Mouse (Mus musculus) kidney, adult 8-10 months (tissue): ENCODE results near the gene Pick1.
"Not testable (repeated sequence)": the region's sequence is repeated elsewhere in the genome, so short reads cannot be mapped to it uniquely, and the experiment has no call there.

Experiments used
- DNase-seq, 2 experiments: peaks; one replicate each; pipeline ENCODE4 v3.0.0; 2022

Gene Pick1

DNA sequence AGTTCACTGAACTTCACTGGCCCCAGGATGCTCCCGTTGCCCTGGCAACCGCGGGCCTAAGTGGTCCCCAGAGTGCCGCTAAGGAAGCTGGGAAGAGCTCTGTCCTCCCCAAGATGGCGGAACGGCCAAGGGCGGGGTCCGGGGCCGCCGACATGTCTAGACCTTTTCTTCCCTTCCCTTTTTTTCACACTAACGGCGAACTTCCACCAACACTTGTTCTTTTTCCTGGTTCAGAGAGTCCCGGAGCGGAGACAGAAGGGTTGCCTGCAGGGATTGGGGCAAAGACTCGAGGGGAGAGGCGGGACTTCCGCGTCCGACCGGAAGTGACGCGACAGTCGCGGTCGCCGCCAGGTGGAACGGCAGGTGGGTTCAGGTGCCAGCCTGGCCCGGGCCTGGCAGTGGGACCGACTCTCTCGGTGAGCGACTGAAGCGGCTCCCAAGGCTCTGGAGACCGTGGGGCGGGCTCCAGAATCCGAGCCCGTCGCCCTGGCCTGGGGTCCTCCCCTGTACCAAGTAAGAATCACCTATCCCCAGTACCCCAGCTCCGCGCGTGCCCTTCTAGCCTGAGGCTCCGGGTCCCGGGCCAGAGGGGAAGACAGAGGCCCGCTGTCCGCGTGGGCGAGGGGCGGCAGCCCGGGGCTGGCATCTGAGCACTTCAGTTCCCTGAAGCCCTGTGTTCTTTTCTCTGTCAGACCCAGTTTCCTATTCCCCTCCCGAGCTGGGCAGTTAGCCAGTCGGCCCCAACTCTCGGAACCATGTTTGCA, at the start of gene Pick1, which contains the start of gene Gm49486:
Gene Pick1 (plus strand): TSS at position 116 of the 764 bp plus-strand sequence.
Gene Gm49486 (plus strand): TSS at position 334 of the 764 bp plus-strand sequence.
- peak; percentile 89 to 92 for DNase-seq

DNA sequence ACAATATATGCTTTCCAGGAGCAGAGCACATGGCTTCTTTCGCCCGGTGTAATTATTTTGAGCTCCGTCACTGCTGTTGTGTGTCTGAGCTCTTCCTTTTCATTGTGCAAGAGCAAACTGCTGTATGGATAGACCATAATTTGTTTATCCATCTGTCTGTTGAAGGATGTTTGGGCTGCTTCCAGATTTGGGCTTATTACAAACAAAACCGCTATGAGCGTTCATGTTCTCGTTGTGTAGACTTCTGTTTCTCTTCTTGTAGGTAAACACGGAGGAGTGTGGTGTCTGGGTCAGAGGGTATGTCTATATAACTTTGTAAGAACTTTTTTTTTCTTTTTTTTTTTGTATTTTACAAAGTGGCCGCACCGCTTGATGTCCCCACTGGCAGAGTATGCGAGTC, 43.8 kb upstream of the Pick1 start:
- no peak for DNase-seq

DNA sequence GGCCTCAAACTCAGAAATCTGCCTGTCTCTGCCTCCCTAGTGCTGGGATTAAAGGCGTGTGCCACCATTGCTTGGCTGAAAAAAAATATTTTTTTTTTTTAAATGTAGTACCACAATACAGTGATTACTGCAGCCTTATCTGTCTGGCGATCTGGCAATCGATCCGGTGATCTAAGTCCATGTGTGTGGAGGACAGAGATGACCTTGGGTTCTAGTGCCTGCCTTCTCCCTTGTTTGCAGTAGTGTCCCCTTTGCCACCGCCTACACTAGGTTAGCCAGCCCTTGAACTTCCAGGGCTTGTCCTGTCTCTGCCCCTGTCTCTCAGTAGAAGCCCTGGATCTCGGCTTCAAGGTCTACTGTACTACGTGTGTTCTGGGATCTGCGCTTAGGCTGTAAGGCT, 41.2 kb upstream of the Pick1 start:
- DNase-seq: no peak

DNA sequence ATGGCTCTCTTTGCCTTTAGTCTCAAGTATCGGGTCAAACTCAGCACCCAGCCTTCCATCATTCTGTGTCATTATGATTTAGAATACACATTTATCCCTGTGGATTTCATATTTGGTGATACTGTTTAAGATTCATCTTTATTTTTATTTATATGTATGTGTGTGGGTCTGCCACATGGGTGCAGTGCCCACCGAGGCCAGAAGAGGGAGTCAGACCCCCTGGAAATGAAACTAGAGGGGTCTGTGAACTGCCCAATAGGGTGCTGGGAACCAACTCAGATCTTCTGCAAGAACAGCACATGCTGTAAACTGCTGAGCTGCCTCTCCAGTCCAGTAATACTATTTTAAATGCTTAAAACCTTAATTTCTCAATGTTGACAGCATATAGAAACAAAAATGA, 37.5 kb upstream of the Pick1 start:
- no peak for DNase-seq

DNA sequence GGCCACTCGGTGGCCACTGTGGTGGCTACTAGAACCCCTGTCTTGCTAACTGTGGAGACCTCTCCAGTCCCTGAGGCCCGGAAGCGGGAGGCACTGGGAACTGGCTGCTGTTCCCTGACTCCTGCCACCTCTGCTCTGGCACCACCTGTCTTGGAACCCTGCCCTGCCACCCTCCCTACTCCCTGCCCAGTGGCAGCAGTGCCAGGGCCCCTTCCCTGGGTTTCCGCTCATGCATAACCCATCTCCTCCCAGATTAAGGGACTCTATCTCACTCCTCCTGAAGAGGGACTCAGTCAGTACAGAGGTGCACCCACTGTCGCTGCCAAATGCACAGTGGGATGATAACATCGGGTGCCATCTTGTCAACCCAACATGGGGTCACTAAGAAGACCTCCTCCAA, 36.5 kb upstream of the Pick1 start:
- DNase-seq: no peak

DNA sequence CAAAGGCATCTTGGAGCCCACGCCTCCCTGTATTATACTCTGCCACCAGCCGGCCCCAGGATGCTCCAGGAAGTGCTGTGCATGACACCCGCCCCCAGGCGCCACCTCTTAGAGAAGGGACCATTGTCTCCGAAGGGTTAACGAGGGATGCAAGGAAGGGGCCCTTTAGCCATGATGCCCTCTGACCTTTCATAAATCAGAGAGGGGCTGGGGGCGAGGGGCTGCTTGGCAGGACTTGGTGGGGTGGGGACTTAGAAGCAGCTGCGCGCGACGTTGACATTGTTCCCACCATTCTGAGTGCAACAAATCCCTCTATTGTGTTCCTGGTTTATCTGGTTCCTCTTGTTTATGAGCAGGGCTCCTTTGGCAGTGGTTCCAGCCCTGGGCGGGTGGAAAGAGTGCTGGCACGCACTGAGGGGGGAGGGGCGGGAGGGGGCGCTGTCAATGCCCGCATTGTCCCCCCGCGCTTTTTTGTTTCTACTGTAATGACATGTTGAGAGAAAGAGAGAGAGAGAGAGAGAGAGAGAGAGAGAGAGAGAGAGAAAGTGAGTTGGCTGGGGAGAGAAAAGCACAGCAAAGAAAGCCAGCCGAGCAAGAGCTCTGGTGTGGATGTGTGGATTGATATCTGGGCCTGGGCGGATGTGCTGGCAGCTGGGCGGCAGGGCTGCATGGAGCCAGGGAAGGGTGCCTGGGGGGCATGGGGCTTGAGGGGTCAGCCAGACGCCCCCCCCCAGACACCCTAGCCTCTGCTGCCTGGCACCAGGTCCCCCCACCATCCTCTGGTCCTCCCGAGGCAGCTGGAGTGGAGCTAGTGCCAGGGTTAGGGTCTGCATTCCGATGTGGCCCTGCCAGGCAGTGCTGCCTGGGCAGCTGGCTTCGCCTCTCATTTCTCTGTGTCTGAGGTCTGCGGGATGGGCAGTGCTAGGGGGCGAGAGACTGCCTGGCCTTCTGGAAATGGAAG, 35.8 kb upstream of the Pick1 start:
- DNase-seq: no peak

GRCm38 (mm10) chr15:79194048-79194447, 34.9 kb upstream of the Pick1 start:
- no peak for DNase-seq

DNA sequence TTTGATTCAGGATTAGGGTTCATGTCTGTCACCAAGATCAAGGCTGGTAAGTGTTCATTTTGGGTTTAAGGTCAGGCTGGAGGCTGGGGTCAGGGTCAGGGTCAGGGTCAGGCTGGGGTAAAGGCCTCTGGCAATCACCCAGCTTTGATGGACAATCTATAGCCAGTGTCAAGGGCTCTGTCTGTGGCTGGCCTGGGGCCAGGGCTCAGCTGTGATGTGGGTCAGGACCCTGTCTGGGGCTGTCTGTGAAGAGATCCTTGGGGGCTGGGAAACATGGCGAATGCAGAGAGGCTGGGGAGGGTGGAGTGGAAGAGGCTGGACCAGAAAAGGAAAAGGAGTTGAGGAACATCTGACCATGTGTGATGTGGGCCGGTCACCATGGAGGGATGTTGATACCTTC, 34.0 kb upstream of the Pick1 start:
- no peak for DNase-seq

GRCm38 (mm10) chr15:79195492-79195891, 33.5 kb upstream of the Pick1 start:
- peak; percentile 12 to 28 for DNase-seq

DNA sequence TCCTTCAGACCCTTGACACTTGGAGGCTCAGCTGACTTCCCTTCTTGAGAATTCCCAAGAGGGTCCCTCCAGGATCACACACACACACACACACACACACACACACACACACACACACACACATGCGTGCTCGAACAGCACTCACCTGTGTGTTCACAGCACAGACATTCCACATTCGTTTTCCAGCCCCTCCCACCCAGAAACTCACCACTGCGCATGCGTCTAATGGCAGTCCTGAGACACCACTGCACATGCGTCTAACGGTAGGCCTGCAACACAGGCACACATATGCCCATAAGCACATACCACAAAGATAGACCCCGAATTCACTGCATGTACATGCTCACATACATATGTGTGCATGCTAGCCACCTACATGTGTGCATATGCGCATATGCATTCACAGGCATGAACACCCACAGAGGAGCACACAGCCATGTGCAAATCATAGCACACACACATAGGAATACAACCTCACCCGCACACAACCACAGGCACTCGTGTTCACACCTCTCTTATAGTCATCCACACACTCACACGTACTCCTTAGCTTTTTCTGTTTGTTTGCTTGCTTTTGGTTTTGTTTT, 29.5 kb upstream of the Pick1 start:
- DNase-seq: no peak

- no peak for DNase-seq
Observed at GRCm38 (mm10) chr15:79201491-79202150, 27.4 kb upstream of the Pick1 start.

- no peak for DNase-seq
Observed at GRCm38 (mm10) chr15:79202575-79202974, 26.4 kb upstream of the Pick1 start.

GRCm38 (mm10) chr15:79208211-79208610, 20.8 kb upstream of the Pick1 start:
- DNase-seq: no peak

DNA sequence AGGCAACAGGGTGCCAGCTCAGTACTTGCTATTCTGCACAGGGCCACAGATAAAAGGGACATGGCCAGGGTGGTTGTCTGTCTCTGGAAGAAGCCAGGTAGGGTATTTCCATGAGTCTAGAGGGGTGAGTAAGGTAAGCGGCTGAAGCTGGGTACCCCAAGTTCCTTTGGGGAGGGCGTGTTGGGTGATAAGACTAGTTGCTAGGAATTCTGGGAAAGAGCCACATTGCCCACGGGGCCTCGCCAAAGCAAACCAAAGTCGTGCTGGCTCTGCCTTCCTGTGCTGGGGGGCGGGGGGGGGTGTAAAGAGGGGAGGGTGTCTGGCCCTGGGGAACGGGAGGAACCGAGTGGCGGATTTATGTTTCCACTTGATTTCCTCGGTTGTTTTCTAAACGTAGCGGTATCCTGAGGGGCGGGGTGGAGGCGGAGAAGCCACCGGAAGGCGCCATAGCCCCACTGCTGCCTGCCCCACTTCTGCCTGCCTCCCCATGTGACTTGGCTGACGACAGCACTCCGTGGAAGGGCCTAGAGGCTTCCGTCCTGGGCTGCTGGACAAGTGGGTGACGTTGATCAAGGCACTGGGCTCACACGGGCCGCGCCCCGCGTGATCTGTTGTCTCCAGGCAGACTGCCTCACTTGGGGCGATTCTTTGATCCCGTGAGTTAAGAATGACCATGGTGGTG, 20.1 kb upstream of the Pick1 start:
- peak; percentile 63 for DNase-seq

DNA sequence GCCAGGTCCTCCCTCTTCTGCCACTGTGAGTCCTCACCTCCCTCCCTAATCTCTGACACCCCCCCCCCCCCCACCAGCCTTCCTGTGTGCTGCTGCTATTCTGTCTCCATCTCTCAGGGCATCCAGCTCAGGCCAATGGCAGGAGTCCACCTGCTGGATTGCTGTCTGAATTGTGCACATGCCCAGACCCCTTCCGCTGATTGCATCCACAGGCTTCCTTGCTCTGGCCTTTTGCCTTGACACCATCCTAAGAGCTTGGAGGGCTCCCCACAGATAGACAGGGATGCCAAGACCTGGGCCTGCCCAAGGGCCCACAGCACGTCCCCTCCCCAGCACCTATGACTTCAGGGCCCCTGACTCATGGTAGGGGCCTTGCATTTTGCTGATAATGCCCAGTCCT, 18.6 kb upstream of the Pick1 start:
- DNase-seq: no peak

- DNase-seq: no peak
Observed at GRCm38 (mm10) chr15:79212750-79213446, 16.1 kb upstream of the Pick1 start.

GRCm38 (mm10) chr15:79213591-79213990, 15.4 kb upstream of the Pick1 start:
- peak in 1 of 2 experiments; percentile 17 for DNase-seq

GRCm38 (mm10) chr15:79216191-79216590, 12.8 kb upstream of the Pick1 start:
- no peak for DNase-seq

DNA sequence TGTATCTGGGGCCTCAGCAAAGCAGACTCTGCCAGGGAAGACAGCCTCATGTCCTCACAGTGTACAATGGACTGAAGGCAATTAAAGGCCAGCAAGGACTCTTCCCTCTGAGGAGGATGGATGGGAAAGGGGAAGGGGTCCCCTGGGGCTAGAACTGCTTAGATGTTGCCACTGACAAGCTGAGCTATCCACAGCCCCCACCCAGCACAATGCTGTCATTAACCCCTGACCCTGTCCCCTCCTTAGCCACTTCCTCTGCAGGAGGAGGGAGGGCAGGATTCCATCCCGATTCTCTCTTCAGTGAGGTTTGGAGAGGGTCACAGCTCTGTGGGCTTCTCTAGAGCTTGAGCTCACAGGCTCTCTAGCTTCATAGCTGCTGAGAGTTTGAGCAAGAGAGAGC, 9.4 kb upstream of the Pick1 start:
- no peak for DNase-seq

GRCm38 (mm10) chr15:79223641-79224040, 5.3 kb upstream of the Pick1 start:
- DNase-seq: no peak

DNA sequence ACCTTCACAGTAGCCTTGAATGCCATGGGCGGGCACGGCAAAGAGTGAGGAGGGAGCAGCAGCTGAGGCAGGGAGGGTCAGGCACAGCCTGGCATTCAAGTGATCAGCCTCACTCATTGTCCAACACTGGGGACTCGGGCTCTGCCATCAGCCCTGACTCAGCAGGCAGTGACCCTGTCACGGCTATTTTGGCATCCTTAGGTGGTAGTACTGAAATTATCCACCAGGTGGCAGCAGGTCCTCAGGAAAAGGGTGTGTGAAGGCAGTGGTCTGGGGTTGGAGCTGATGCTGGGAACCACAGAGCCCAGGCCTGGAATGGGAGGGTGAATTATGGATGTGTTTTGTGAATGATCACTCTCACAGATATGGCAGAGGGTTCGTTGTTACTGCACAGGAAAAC, 4.3 kb upstream of the Pick1 start:
- peak; percentile 80 to 90 for DNase-seq

GRCm38 (mm10) chr15:79225780-79226179, 3.2 kb upstream of the Pick1 start:
- not testable (repeated sequence) for DNase-seq
